9 mouse cellular contexts compared by ENCODE assay signal in genomic region chrX:136214729-136215677, GRCm38 (mm10). TPM values are rescaled to one million over a fixed set of nuclear protein-coding genes. Genes with fewer than 3 reads are reported as not detected.
DNase-seq lines count a peak whose midpoint lies in the region; ATAC-seq and TF ChIP-seq lines count a peak whose summit lies in the region.
"Not testable (repeated sequence)": the region's sequence is repeated elsewhere in the genome, so short reads cannot be mapped to it uniquely, and the experiment has no call there.
"Had no signal": no experiment of that assay in that cellular context is flagged by ENCODE, and none has a peak within 500 bp of the region (broad histone marks: within the 10 kb centered on the region; RNA-seq: fewer than 3 reads in every experiment).

TSS of gene Tceal7 (plus strand) at chrX:136214779.
TSS of gene Bex1 (minus strand) at chrX:136215513.

- not testable (repeated sequence) for H3K27ac ChIP-seq in cerebellum, adult 2 months (ENCODE audit: insufficient read depth, low read length); kidney, postnatal 0 days; liver, postnatal 0 days (ENCODE audit: low read depth)
- H3K27ac ChIP-seq in hindbrain, embryonic 10.5 days = peak within 1 kb of the TSS; percentile 71; the same call in 1 of the 2 replicates

- not testable (repeated sequence) for H3K4me1 ChIP-seq in cerebellum, adult 2 months (ENCODE audit: control insufficient read depth, insufficient read depth, low read length); hindbrain, embryonic 10.5 days (replicated peaks); kidney, postnatal 0 days (replicated peaks; ENCODE audit: insufficient read depth, low read length); liver, postnatal 0 days (ENCODE audit: insufficient read depth)

- WGBS in cerebellum, adult 2 months = 12% methylated on average over 10 of the region's 67 CpGs
- 21% methylated on average over 31 of the region's 67 CpGs for WGBS in hindbrain, embryonic 10.5 days
- 44% methylated on average over 8 of the region's 67 CpGs for WGBS in kidney, postnatal 0 days
- 20% methylated on average over 14 of the region's 67 CpGs for WGBS in liver, postnatal 0 days (ENCODE audit: insufficient replicate concordance)

- H3K9me3 ChIP-seq in hindbrain, embryonic 10.5 days; kidney, postnatal 0 days (replicated peaks; ENCODE audit: low read length); liver, postnatal 0 days (ENCODE audit: low read length): not testable (repeated sequence)

- peak within 1 kb of the TSS; percentile 73 for H3K4me3 ChIP-seq in cerebellum, adult 2 months (replicated peaks; ENCODE audit: insufficient read depth, low read depth, low read length)
- peak within 1 kb of the TSS; percentile 55 for H3K4me3 ChIP-seq in hindbrain, embryonic 10.5 days
- not testable (repeated sequence) for H3K4me3 ChIP-seq in kidney, postnatal 0 days (replicated peaks; ENCODE audit: low read depth, low read length); myocyte
- H3K4me3 ChIP-seq in liver, postnatal 0 days (ENCODE audit: low read depth, low read length) = peak within 1 kb of the TSS; percentile 32

- peak; percentile 95 for ATAC-seq in erythroid progenitor cell, adult 5-6 weeks (replicated peaks; ENCODE audit: low FRiP score, poor library complexity, severe bottlenecking)
- peak; percentile 87 for ATAC-seq in kidney, postnatal 0 days (replicated peaks; ENCODE audit: low FRiP score, low read depth)
- ATAC-seq in liver, postnatal 0 days = peak; percentile 89

- not testable (repeated sequence) for TF ChIP-seq POLR2A in cerebellum, adult 2 months (IDR thresholded peaks at IDR 0.05; ENCODE audit: borderline replicate concordance, insufficient read depth, low read length); myocyte (IDR thresholded peaks at IDR 0.05; ENCODE audit: insufficient read length, low read depth)

- DNase-seq in cerebellum, adult 2 months = peak; percentile 12 to 38
- DNase-seq in gastrocnemius, postnatal 25 days; hindbrain, embryonic 10.5 days (ENCODE audit: low spot score); kidney, postnatal 0 days (ENCODE audit: low spot score); liver, postnatal 0 days: not testable (repeated sequence)
- peak; percentile 11 for DNase-seq in thymus, postnatal 4 days

- not testable (repeated sequence) for TF ChIP-seq EP300 in liver, postnatal 0 days (IDR thresholded peaks at IDR 0.05; ENCODE audit: low read depth)

- not testable (repeated sequence) for TF ChIP-seq CTCF in cerebellum, adult 2 months (IDR thresholded peaks at IDR 0.05; ENCODE audit: borderline replicate concordance, insufficient read depth, low read depth, low read length); kidney, postnatal 0 days (IDR thresholded peaks at IDR 0.05; ENCODE audit: low read depth); liver, postnatal 0 days (IDR thresholded peaks at IDR 0.05; ENCODE audit: low read depth)

- H3K4me2 ChIP-seq in kidney, postnatal 0 days (ENCODE audit: low read length) = peak within 1 kb of the TSS; percentile 34
- H3K4me2 ChIP-seq in liver, postnatal 0 days (ENCODE audit: low read depth, low read length) = peak within 1 kb of the TSS; percentile 50
- not testable (repeated sequence) for H3K4me2 ChIP-seq in myocyte (ENCODE audit: low read depth)

- not testable (repeated sequence) for H3K9ac ChIP-seq in kidney, postnatal 0 days (ENCODE audit: low read depth, low read length); liver, postnatal 0 days (replicated peaks)

- not testable (repeated sequence) for H3K36me3 ChIP-seq in hindbrain, embryonic 10.5 days; kidney, postnatal 0 days (ENCODE audit: insufficient read depth, low read length); liver, postnatal 0 days (replicated peaks; ENCODE audit: insufficient read depth, low read length); myocyte (ENCODE audit: control insufficient read depth, insufficient read depth)

- H3ac ChIP-seq in myocyte (ENCODE audit: control insufficient read depth, insufficient read length) = not testable (repeated sequence)

- not testable (repeated sequence) for H3K27me3 ChIP-seq in cerebellum, adult 2 months (ENCODE audit: control insufficient read depth, insufficient read depth, low read length); hindbrain, embryonic 10.5 days (ENCODE audit: insufficient read depth, poor library complexity, severe bottlenecking); kidney, postnatal 0 days (ENCODE audit: insufficient read depth, low read length); liver, postnatal 0 days (ENCODE audit: insufficient read depth, low read length); myocyte (ENCODE audit: control insufficient read depth, insufficient read depth, insufficient read length)

- not testable (repeated sequence) for H3K79me2 ChIP-seq in myocyte (ENCODE audit: control insufficient read depth, insufficient read depth)

RNA-seq across cellular contexts. Expression of gene Tceal7, which starts in this region (rescaled TPM):
- 0.22 and 0.33 TPM in 2 replicates for polyA plus RNA-seq in cerebellum, adult 2 months (2012; rRNA removed)
- total RNA-seq in erythroid progenitor cell, adult 5-6 weeks (2015; ENCODE audit: low replicate concordance) = not detected in 2 replicates
- not detected in 2 replicates for total RNA-seq in erythroid progenitor cell, adult 5-6 weeks (2017; ENCODE audit: low replicate concordance)
- total RNA-seq in gastrocnemius, postnatal 25 days (2021) = 10 to 100 TPM; 65.8 to 81.0 TPM
- 0.37 and 1.00 TPM in 2 replicates for polyA plus RNA-seq in hindbrain, embryonic 10.5 days (2016; fragmentation: Nextera tagmentation; extraction: Ambion mirVana)
- polyA plus RNA-seq in kidney, postnatal 0 days (2015; fragmentation: Nextera tagmentation; extraction: Ambion mirVana) = 0.16 TPM in 1 of 2 replicates, not detected in the other
- polyA plus RNA-seq in liver, postnatal 0 days (2015; fragmentation: Nextera tagmentation; extraction: Ambion mirVana) = 0.36 and 5.2 TPM in 2 replicates
- 15.4 TPM for polyA plus RNA-seq in myocyte (2012; fragmentation: generic; extraction: Trizol)
- total RNA-seq: adrenal gland, adult 2 months had no signal
- polyA plus RNA-seq: adrenal gland, adult 2 months had no signal

RNA-seq across cellular contexts. Expression of gene Bex1, which starts in this region (rescaled TPM):
- polyA plus RNA-seq in cerebellum, adult 2 months (2012; rRNA removed) = 110 and 114 TPM in 2 replicates
- total RNA-seq in erythroid progenitor cell, adult 5-6 weeks (2015; ENCODE audit: low replicate concordance) = 1.3 TPM in 1 of 2 replicates, not detected in the other
- not detected in 2 replicates for total RNA-seq in erythroid progenitor cell, adult 5-6 weeks (2017; ENCODE audit: low replicate concordance)
- 10 to 100 TPM in 1 of 2 experiments, 1 to 10 TPM in 1; 9.9 to 26.7 TPM for total RNA-seq in gastrocnemius, postnatal 25 days (2021)
- polyA plus RNA-seq in hindbrain, embryonic 10.5 days (2016; fragmentation: Nextera tagmentation; extraction: Ambion mirVana) = 127 and 147 TPM in 2 replicates
- 53.0 and 54.7 TPM in 2 replicates for polyA plus RNA-seq in kidney, postnatal 0 days (2015; fragmentation: Nextera tagmentation; extraction: Ambion mirVana)
- 134 and 163 TPM in 2 replicates for polyA plus RNA-seq in liver, postnatal 0 days (2015; fragmentation: Nextera tagmentation; extraction: Ambion mirVana)
- 12.6 TPM for polyA plus RNA-seq in myocyte (2012; fragmentation: generic; extraction: Trizol)

Comparison
In these comparisons a context has a peak if more than half of its experiments do, and no peak if none do; other contexts are left out.
1. RNA of gene Tceal7 (total RNA-seq): 65.8 to 81.0 TPM in gastrocnemius, postnatal 25 days; not detected in erythroid progenitor cell, adult 5-6 weeks; every median in the first group is over 10 times any median in the second.
2. RNA of gene Bex1 (total RNA-seq): 9.9 to 26.7 TPM in gastrocnemius, postnatal 25 days; 1.3 TPM in erythroid progenitor cell, adult 5-6 weeks; every median in the first group is over 4 times any median in the second.
3. Peak in every context shown above with its lines, with median percentiles within 50 percentile points of each other: ATAC-seq.